Mouse (Mus musculus): Measurements from ENCODE around the gene Ift20. TPM values are rescaled to one million over a fixed set of nuclear protein-coding genes. Genes with fewer than 3 reads are reported as not detected.

Ift20 gene
- polyA plus RNA-seq, 1 experiment, result 100 TPM

GRCm38 (mm10) chr11:78535376-78536079 is 633 bp upstream of the Ift20 start:
- TF ChIP-seq POLR2A (IDR thresholded peaks at IDR 0.05; ENCODE audit: extremely low read depth, insufficient read depth, low read length) (no peak), CTCF (IDR thresholded peaks at IDR 0.05; ENCODE audit: extremely low read depth, insufficient read depth, low read length) (no peak)
- Histone ChIP-seq H3K4me1 (ENCODE audit: control insufficient read depth, insufficient read depth, low read length) (peaks cover 5% of the 10 kb centered on the region; the same call in 1 of the 2 replicates), H3K4me3 (ENCODE audit: insufficient read depth, low read length) (peak overlapping the region; percentile 65), H3K27ac (ENCODE audit: insufficient read depth, low read length) (peak overlapping the region; percentile 13; the same call in 1 of the 2 replicates)

- Histone ChIP-seq H3K4me1 (ENCODE audit: control insufficient read depth, insufficient read depth, low read length) (peaks cover 5% of the 10 kb centered on the region; the same call in 1 of the 2 replicates), H3K4me3 (ENCODE audit: insufficient read depth, low read length) (peak overlapping the region; percentile 65), H3K27ac (ENCODE audit: insufficient read depth, low read length) (no peak overlapping the region)
- TF ChIP-seq CTCF (IDR thresholded peaks at IDR 0.05; ENCODE audit: extremely low read depth, insufficient read depth, low read length), result no peak
- TF ChIP-seq POLR2A (IDR thresholded peaks at IDR 0.05; ENCODE audit: extremely low read depth, insufficient read depth, low read length), result no peak
Measured at GRCm38 (mm10) chr11:78536690-78537084, 526 bp downstream of the Ift20 start.

- no peak for TF ChIP-seq POLR2A (IDR thresholded peaks at IDR 0.05; ENCODE audit: extremely low read depth, insufficient read depth, low read length)
- Histone ChIP-seq H3K4me3 (ENCODE audit: insufficient read depth, low read length) (no peak overlapping the region), H3K27ac (ENCODE audit: insufficient read depth, low read length) (no peak overlapping the region), H3K4me1 (ENCODE audit: control insufficient read depth, insufficient read depth, low read length) (peaks cover 1% of the 10 kb centered on the region; the same call in 1 of the 2 replicates)
Measured at GRCm38 (mm10) chr11:78540358-78540757, 4.2 kb downstream of the Ift20 start.

- no peaks in the 10 kb centered on the region for H3K4me1 ChIP-seq (ENCODE audit: control insufficient read depth, insufficient read depth, low read length)
- no peak for TF ChIP-seq POLR2A (IDR thresholded peaks at IDR 0.05; ENCODE audit: extremely low read depth, insufficient read depth, low read length)
- H3K4me3 ChIP-seq (ENCODE audit: insufficient read depth, low read length), result no peak overlapping the region
- no peak overlapping the region for H3K27ac ChIP-seq (ENCODE audit: insufficient read depth, low read length)
Measured at GRCm38 (mm10) chr11:78544449-78545111, 8.4 kb downstream of the Ift20 start.

- no peak overlapping the region for H3K27ac ChIP-seq (ENCODE audit: insufficient read depth, low read length)
- no peak for TF ChIP-seq CTCF (IDR thresholded peaks at IDR 0.05; ENCODE audit: extremely low read depth, insufficient read depth, low read length)
- no peak for TF ChIP-seq POLR2A (IDR thresholded peaks at IDR 0.05; ENCODE audit: extremely low read depth, insufficient read depth, low read length)
- no peak overlapping the region for H3K4me3 ChIP-seq (ENCODE audit: insufficient read depth, low read length)
- H3K4me1 ChIP-seq (ENCODE audit: control insufficient read depth, insufficient read depth, low read length), result no peaks in the 10 kb centered on the region
Measured at GRCm38 (mm10) chr11:78545181-78545580, 9.0 kb downstream of the Ift20 start.

GRCm38 (mm10) chr11:78547718-78548460 is 11.7 kb downstream of the Ift20 start:
- TF ChIP-seq CTCF (IDR thresholded peaks at IDR 0.05; ENCODE audit: extremely low read depth, insufficient read depth, low read length) (no peak), POLR2A (IDR thresholded peaks at IDR 0.05; ENCODE audit: extremely low read depth, insufficient read depth, low read length) (no peak)
- H3K4me1 ChIP-seq (ENCODE audit: control insufficient read depth, insufficient read depth, low read length), result no peaks in the 10 kb centered on the region
- no peak overlapping the region for H3K27ac ChIP-seq (ENCODE audit: insufficient read depth, low read length)
- H3K4me3 ChIP-seq (ENCODE audit: insufficient read depth, low read length), result no peak overlapping the region

- H3K4me1 ChIP-seq (ENCODE audit: control insufficient read depth, insufficient read depth, low read length), result no peaks in the 10 kb centered on the region
- H3K27ac ChIP-seq (ENCODE audit: insufficient read depth, low read length), result no peak overlapping the region
- peak overlapping the region; percentile 66; the same call in 1 of the 2 replicates for H3K4me3 ChIP-seq (ENCODE audit: insufficient read depth, low read length)
- TF ChIP-seq CTCF (IDR thresholded peaks at IDR 0.05; ENCODE audit: extremely low read depth, insufficient read depth, low read length) (no peak), POLR2A (IDR thresholded peaks at IDR 0.05; ENCODE audit: extremely low read depth, insufficient read depth, low read length) (no peak)
Measured at GRCm38 (mm10) chr11:78549491-78549987, 13.4 kb downstream of the Ift20 start.

- TF ChIP-seq POLR2A (IDR thresholded peaks at IDR 0.05; ENCODE audit: extremely low read depth, insufficient read depth, low read length) (peak; percentile 80; the same call in 1 of the 2 replicates), CTCF (IDR thresholded peaks at IDR 0.05; ENCODE audit: extremely low read depth, insufficient read depth, low read length) (no peak)
- Histone ChIP-seq H3K27ac (ENCODE audit: insufficient read depth, low read length) (peak within 1 kb of the TSS; percentile 26; the same call in 1 of the 2 replicates), H3K4me3 (ENCODE audit: insufficient read depth, low read length) (peak within 1 kb of the TSS; percentile 66), H3K4me1 (ENCODE audit: control insufficient read depth, insufficient read depth, low read length) (no peaks in the 10 kb centered on the region)
Measured at GRCm38 (mm10) chr11:78550168-78551058, 14.3 kb downstream of the Ift20 start, which contains the start of gene Tmem97. Gene Tmem97, minus strand, starts transcription at chr11:78550777.

- TF ChIP-seq CTCF (IDR thresholded peaks at IDR 0.05; ENCODE audit: extremely low read depth, insufficient read depth, low read length) (no peak), POLR2A (IDR thresholded peaks at IDR 0.05; ENCODE audit: extremely low read depth, insufficient read depth, low read length) (no peak)
- Histone ChIP-seq H3K4me3 (ENCODE audit: insufficient read depth, low read length) (peak overlapping the region; percentile 66), H3K4me1 (ENCODE audit: control insufficient read depth, insufficient read depth, low read length) (no peaks in the 10 kb centered on the region), H3K27ac (ENCODE audit: insufficient read depth, low read length) (no peak overlapping the region)
Measured at GRCm38 (mm10) chr11:78551059-78551398, 14.9 kb downstream of the Ift20 start.
